Mouse (Mus musculus) C2C12 (cell line): ENCODE measurements around the gene Hmx1. TPM values are rescaled to one million over a fixed set of nuclear protein-coding genes. Genes with fewer than 3 reads are reported as not detected.

ENCODE experiments used
- H3K27me3 ChIP-seq: one replicate; pipeline ENCODE4 v1.6.1; 2011; ENCODE audit not compliant: control insufficient read depth, insufficient read depth, insufficient read length
- H3K36me3 ChIP-seq: one replicate; pipeline ENCODE4 v1.6.1; 2011; ENCODE audit not compliant: control insufficient read depth, insufficient read depth
- H3K4me3 ChIP-seq: one replicate; pipeline ENCODE4 v1.5.1; 2011; ENCODE audit warnings: mild to moderate bottlenecking, control low read depth; ENCODE audit not compliant: poor library complexity, insufficient read depth, severe bottlenecking
- H3K79me2 ChIP-seq: one replicate; pipeline ENCODE4 v1.6.1; 2011; ENCODE audit not compliant: control insufficient read depth, insufficient read depth
- H3K79me3 ChIP-seq: one replicate; pipeline ENCODE4 v1.6.1; 2011; ENCODE audit warnings: low read depth, control low read depth
- H3ac ChIP-seq: one replicate; pipeline ENCODE3; 2011; ENCODE audit warnings: low read depth; ENCODE audit not compliant: control insufficient read depth, insufficient read length
- CEBPB ChIP-seq: IDR thresholded peaks from one replicate; pipeline ENCODE4 v1.6.1; 2011; ENCODE audit warnings: low read depth, mild to moderate bottlenecking, control low read depth, moderate library complexity
- CTCF ChIP-seq: IDR thresholded peaks from one replicate; pipeline ENCODE4 v1.5.1; 2011; ENCODE audit not compliant: control insufficient read depth, insufficient read depth, insufficient read length
- FOSL1 ChIP-seq: IDR thresholded peaks from one replicate; pipeline ENCODE4 v1.8.0; 2011; ENCODE audit warnings: mild to moderate bottlenecking, low read length; ENCODE audit not compliant: poor library complexity, insufficient read depth, severe bottlenecking
- MAX ChIP-seq: IDR thresholded peaks from one replicate; pipeline ENCODE4 v1.6.1; 2011; ENCODE audit warnings: mild to moderate bottlenecking, control low read depth
- MYOD1 ChIP-seq: IDR thresholded peaks from one replicate; pipeline ENCODE4 v1.6.1; 2011; ENCODE audit warnings: low read depth; ENCODE audit not compliant: control insufficient read depth, insufficient read length
- MYOG ChIP-seq: IDR thresholded peaks from one replicate; pipeline ENCODE4 v1.6.1; 2011; ENCODE audit not compliant: control insufficient read depth, insufficient read length; ENCODE audit errors: extremely low read depth
- USF1 ChIP-seq: IDR thresholded peaks from one replicate; pipeline ENCODE4 v1.6.1; 2011; ENCODE audit warnings: low read depth, mild to moderate bottlenecking, control low read depth, moderate library complexity
- polyA plus RNA-seq: library from polyadenylated mRNA; unstranded; fragments of >200 nt; fragmentation: generic; extraction: Trizol; gene quantifications from one replicate; pipeline ENCODE4 v1.2.1, GENCODE M21; 2012; ENCODE audit warnings: missing spikeins

Hmx1 gene
- polyA plus RNA-seq, 1 experiment = not detected

DNA sequence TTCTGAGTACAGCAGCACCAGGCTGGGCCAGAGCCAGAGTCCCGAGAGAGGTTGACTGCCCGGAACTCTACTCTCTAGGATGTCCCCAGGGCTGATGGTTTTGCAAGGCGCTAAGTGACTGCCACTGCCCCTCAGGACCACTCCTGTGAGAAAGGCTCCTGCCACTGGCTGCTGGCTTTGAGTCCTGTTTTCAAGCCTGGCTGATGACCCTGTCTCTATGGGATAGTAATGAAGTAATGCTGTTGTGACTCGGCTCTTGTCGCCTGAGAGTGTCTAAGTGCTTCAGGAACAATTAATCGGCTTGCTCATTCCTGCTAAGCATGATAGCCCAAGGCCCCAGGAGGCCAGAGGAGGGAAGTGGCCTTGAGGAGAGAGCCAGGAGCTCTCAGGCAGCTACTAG is 45.8 kb downstream of the Hmx1 start:
- no peaks in the 10 kb centered on the region for H3K79me2 ChIP-seq
- H3K79me3 ChIP-seq = no peaks in the 10 kb centered on the region
- TF ChIP-seq MAX = no peak
- TF ChIP-seq MYOD1 = no peak
- TF ChIP-seq CEBPB = no peak
- no peak for TF ChIP-seq FOSL1
- no peak for TF ChIP-seq CTCF
- TF ChIP-seq MYOG = no peak
- TF ChIP-seq USF1 = no peak

DNA sequence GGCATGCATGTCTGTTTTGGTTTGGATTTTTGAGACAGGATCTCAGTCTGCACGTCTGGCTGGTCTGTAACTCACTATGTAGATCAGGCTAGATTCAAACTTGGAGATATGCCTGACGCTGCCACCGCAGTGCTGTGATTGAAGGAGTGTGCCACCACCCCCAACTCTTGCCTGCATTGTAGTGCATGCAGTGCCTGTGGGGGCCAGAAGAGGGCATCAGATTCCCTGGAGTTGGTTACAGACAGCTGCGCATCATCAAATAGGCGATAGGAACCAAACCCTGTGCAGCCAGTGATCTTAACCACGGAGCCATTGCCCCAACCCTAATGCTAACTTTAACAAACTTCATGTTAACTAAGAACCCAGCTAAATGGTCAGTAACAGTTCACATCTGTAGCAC is 49.9 kb downstream of the Hmx1 start:
- TF ChIP-seq CEBPB (no peak), USF1 (no peak), MYOG (no peak), FOSL1 (no peak), CTCF (no peak), MYOD1 (no peak), MAX (no peak)
- H3ac ChIP-seq = no peak overlapping the region
- H3K36me3 ChIP-seq = no peaks in the 10 kb centered on the region
- no peak overlapping the region for H3K4me3 ChIP-seq
- H3K79me3 ChIP-seq = no peaks in the 10 kb centered on the region
- no peaks in the 10 kb centered on the region for H3K27me3 ChIP-seq
- H3K79me2 ChIP-seq = no peaks in the 10 kb centered on the region

More for the DNA sequence above, 45.8 kb downstream of the Hmx1 start:
- Histone ChIP-seq H3K4me3 (no peak overlapping the region), H3K36me3 (no peaks in the 10 kb centered on the region), H3ac (no peak overlapping the region), H3K27me3 (peaks cover 29% of the 10 kb centered on the region)

DNA sequence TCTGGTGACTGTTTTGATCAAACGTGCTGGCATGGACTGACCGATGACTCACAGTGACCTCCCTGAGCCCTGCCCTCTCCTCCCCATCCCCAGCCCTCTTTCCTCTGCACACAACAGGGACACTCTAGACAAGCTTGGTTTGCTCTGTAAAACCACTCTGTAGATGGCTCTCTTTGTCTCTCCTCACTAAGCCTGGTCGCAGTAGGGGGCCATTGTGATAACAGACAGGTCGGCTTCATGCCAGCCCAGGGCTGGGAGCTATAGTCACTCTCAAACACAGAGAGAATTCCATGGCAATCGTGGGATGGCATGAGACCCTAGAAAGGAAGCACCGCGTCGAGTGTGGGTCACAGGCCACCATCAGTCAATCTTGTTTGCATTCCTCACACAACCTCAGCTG is 51.6 kb downstream of the Hmx1 start:
- no peak for TF ChIP-seq CTCF
- no peak for TF ChIP-seq MYOD1
- TF ChIP-seq MYOG = no peak
- TF ChIP-seq FOSL1 = no peak
- no peak for TF ChIP-seq USF1
- no peak for TF ChIP-seq MAX
- no peak for TF ChIP-seq CEBPB
- no peak overlapping the region for H3K4me3 ChIP-seq
- no peaks in the 10 kb centered on the region for H3K79me2 ChIP-seq
- no peaks in the 10 kb centered on the region for H3K27me3 ChIP-seq
- H3K79me3 ChIP-seq = no peaks in the 10 kb centered on the region
- no peak overlapping the region for H3ac ChIP-seq
- H3K36me3 ChIP-seq = no peaks in the 10 kb centered on the region

DNA sequence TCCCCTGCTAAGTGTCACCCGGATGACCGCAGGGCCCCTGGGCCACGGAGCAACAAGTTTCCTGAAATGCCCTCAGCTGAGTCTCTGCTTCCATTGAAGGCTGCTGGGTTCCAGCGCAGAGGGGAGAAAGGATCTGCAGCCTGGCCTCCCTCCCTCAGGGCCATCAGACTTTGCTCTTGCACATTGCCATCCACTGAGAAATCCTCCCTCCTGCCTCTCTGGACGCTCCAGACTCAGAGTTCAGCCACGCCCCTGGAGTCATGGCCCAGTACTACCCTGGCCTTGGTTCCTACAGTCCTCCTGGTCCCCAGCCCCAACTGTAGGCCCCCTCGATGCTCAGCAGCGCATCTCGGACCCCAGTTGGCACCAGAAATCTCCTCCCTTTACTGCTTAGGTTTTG is 52.5 kb downstream of the Hmx1 start:
- Histone ChIP-seq H3K27me3 (no peaks in the 10 kb centered on the region), H3K79me3 (no peaks in the 10 kb centered on the region), H3K4me3 (no peak overlapping the region), H3K36me3 (no peaks in the 10 kb centered on the region), H3ac (no peak overlapping the region), H3K79me2 (no peaks in the 10 kb centered on the region)
- TF ChIP-seq MYOG (no peak), MYOD1 (no peak), MAX (no peak), USF1 (no peak), CTCF (no peak), FOSL1 (no peak), CEBPB (no peak)

DNA sequence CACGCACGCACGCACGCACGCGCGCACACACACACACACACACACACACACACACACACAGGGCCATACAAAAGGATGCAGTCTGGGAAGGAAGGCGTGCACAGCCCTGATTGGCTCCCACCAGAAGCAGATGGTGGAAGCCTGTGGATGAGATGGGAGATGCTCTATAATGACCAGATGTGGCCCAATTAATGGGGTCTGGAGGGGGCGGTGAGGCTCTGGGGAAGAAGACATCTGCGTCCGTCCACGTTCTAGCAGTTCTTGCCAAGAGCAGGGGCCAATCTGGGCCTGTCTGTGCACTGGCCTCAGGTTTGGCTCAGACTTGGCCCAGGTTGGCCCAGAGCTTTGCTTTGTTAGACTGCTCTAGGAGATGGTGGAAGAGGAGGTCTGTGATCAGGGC is 55.8 kb downstream of the Hmx1 start:
- H3K79me2 ChIP-seq = no peaks in the 10 kb centered on the region
- H3ac ChIP-seq = no peak overlapping the region
- no peaks in the 10 kb centered on the region for H3K36me3 ChIP-seq
- peaks cover 23% of the 10 kb centered on the region for H3K27me3 ChIP-seq
- no peak overlapping the region for H3K4me3 ChIP-seq
- no peaks in the 10 kb centered on the region for H3K79me3 ChIP-seq
- TF ChIP-seq FOSL1 (no peak), CTCF (no peak), MAX (no peak), CEBPB (no peak), USF1 (no peak), MYOD1 (no peak), MYOG (no peak)

DNA sequence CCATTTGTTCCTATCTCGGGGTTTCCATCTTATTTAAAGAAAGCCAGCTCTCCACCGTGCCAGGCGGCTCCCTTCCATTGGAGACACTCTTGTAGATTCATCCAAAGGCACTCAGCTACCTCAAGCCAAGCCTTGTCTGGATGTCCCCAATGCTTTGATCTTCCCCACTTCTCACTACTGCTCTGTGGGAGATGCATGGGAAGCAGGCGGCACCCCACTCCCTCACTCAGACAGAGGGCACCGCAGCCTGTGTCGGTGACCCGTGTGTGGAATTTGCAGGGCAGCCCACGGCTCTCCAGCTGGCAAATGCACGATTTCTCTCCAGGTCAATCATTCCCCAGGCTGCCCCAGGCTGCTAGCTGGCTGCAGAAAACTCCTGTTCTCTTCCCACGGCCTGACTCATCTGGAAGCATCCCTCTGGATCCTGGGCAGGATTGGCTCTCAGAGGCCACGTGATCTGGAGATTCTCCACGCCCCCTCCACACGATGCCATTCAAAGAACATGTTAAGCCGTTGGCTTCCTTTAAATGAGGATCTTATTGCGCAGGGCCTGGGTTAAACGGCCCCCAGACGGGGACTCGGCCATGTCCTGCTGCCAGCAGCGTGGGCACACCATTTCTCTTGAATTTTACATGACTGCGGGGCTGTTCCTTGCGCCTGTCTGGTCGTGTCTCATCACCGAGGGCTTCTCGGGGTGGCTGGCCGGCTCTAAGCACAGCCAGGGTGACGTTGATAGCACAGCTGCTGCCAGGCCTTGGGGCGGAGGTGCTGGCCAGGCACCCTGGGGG is 58.9 kb downstream of the Hmx1 start:
- no peaks in the 10 kb centered on the region for H3K79me3 ChIP-seq
- H3K4me3 ChIP-seq = no peak overlapping the region
- TF ChIP-seq CTCF (no peak), USF1 (peak; percentile 85)
- no peaks in the 10 kb centered on the region for H3K36me3 ChIP-seq
- no peaks in the 10 kb centered on the region for H3K79me2 ChIP-seq
- no peak overlapping the region for H3ac ChIP-seq
- H3K27me3 ChIP-seq = peaks cover 52% of the 10 kb centered on the region

Other genes starting within 250 kb of the Hmx1 start
- not detected for gene Adra2c, start 110.8 kb upstream of the Hmx1 start, polyA plus RNA-seq
- 0.77 TPM for gene Cpz, start 136.6 kb downstream of the Hmx1 start, polyA plus RNA-seq
- 6.8 TPM for gene Trmt44, start 186.0 kb downstream of the Hmx1 start, polyA plus RNA-seq
- 8.6 TPM for gene Acox3, start 193.9 kb downstream of the Hmx1 start, polyA plus RNA-seq